Mouse (Mus musculus) spleen, postnatal 10 days (tissue): Measurements from ENCODE around the gene Mcm2.
A peak's percentile ranks its signal among the peaks of the same experiment; 100 is the strongest.

Experiments used
- DNase-seq, 2 experiments: peaks; one replicate each; pipeline ENCODE4 v3.0.0; 2021 to 2022; ENCODE audit warnings: low spot score in 2 of 2

The Mcm2 gene

DNA sequence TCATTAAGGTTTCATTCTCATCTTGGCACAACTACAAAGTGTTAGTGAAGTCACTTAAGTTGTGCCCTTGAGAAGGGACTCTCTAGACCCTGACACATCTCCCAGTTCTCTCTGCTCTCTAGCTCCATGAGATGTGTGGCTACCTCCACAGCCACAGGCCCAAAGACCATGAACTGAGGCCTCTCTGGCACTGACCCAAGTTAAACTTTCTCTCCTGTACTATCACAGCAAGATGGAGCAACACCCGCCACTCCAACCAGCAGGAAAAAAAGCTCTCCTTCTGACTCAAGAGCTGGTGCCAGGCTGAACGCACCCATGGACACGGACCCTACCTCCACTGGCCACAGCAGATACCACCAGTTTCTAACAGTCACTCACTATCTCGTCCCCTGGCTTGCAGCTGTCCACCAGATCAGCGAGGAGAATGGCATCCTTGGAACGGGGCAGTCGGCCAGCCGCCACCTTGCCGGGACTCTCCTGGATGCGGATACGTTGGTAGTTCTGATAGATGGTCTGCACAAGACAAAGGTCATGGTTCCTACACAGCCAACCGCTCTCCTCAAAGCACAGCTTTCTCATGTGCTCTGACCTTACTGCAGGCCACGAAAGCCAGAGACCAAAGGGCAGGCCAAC, 9.1 kb downstream of the Mcm2 start:
- no peak for DNase-seq

DNA sequence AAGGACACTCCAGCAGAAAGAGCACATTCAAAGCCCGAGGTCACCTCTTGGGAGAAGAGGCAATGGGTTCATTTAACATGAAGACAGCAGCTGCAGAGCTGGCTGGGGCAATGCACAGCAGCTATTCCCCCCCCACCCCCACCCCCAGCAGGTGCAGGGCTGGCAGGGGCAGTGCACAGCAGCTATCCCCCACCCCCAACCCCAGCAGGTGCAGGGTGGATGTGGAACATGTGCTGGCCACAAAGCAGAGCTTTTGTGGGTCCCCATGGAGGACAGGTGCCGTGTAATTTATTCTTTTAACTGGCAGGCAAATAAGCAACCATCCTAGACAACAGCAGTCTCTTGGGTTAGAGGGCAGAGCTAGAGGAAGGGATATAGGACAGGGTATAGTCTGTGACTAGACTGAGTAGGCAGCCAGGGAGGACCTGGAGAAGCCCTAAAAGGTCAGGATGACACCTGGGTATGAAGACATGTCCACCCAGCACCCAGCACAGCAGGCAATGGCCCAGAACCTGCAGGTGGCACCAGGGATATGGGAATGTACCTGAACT, 12.1 kb downstream of the Mcm2 start:
- DNase-seq, result no peak

GRCm38 (mm10) chr6:88885644-88886416, 12.8 kb downstream of the Mcm2 start:
- no peak for DNase-seq

DNA sequence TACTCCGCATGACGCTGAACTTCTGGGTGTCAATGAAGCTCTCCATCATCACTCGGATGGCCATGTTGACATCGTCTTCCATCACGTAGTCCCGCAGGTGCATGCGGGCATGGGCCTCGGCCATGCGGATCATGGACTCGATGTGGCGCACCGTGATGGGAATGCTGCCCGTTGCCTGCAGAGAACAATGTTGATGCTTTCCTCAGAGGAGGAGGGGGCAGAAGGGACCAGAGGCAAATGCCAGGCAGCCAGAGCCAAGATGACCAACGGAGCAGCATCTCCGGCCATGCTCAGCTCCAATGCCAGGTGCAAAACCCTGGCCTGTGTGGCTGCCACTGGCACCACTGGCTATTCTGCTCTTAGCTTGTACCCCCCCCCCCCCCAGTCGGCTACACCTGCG, 13.9 kb downstream of the Mcm2 start:
- DNase-seq, result no peak

- DNase-seq, result no peak
Measured at GRCm38 (mm10) chr6:88884195-88884594, 14.4 kb downstream of the Mcm2 start.

- DNase-seq, result no peak
Measured at GRCm38 (mm10) chr6:88881334-88881733, 17.2 kb downstream of the Mcm2 start.

GRCm38 (mm10) chr6:88879471-88879870, 19.1 kb downstream of the Mcm2 start:
- no peak for DNase-seq

- peak in 1 of 2 experiments; percentile 64 for DNase-seq
Measured at GRCm38 (mm10) chr6:88874868-88875508, 23.6 kb downstream of the Mcm2 start, which contains the start of gene Podxl2. TSS of gene Podxl2 (minus strand) at chr6:88875044.

DNA sequence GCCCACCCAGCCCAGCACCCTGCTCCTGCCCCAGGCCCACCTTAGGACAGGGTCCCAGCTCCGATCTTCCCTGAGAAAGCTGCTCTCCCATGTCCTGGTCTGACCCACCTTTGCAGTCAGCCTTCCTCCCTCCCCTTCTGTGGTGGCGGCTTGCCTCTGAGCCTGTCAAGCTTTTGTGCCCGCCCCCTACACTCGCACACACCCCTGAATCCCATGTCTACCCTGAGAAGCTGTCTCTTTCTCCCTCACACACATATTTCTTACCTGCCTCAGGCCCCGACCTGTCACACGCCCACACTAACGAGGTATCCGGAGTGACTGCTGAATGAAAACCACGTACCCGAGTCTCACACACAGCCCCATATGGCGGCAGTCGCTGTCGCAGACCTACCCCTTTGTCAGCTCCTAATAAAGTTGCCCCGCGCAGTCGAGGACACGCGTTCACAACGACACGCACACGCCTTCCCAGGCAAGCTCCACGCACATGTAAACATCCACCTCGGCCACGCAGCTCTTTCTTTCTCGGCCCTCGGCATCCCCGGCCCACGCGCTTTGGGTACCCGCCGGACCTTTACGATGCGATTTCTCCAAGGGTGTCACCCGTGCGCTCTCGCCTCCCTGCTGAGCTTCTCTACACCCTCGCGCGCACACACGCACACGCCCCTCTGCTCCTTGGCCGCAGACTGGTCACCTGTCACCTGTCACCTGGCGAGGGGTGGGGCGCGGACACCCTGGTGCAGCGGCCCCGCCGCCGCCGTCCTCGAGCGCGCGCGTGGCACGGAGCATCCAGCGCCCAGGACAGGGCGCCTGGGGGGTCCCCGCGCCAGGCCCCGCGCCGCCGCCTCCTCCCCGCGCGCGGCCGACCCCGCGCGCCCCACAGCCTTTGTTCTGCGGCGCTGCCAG, 24.4 kb downstream of the Mcm2 start:
- no peak for DNase-seq

DNA sequence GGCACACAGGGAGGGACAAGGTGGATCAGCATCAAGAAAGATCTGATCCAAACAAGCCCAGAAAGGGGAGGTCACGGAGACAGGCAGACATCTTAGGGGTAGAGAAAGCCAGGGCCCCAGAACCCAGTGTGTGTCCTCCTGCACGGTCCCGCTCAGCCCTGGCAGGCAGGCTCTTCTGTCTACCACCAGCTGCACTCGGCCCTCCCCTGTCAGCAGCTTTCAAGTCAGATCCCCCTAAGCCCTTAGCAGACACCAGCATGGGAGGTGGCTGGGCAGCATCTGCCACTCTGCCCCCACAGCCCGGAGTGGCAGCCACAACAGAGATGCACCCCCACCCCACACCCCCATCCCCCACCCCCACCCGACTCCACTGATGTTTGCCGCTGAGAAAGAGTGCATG, 25.8 kb downstream of the Mcm2 start:
- no peak for DNase-seq

GRCm38 (mm10) chr6:88871546-88871945, 27.0 kb downstream of the Mcm2 start:
- no peak for DNase-seq

DNA sequence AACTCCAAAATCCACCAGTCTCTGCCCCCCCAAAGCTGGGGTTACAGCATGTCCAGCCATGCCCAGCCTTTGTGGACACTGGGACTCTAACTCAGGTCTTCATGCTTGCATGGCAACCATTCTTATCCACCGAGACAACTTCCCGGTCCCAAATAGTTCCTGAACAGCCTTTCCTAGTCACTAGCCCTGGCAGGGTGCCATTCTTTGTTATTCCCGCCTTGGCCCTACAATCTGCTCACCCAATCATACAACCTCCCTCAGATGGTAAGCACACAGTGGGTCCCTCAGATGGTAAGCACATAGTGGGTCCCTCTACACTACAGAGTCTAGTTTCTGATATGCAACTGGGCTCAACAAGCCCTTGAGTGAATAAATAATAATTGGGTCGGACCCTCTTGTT, 28.0 kb downstream of the Mcm2 start:
- DNase-seq, result no peak

- no peak for DNase-seq
Measured at GRCm38 (mm10) chr6:88869459-88869858, 29.1 kb downstream of the Mcm2 start.

- DNase-seq, result no peak
Measured at GRCm38 (mm10) chr6:88865704-88866103, 32.9 kb downstream of the Mcm2 start.

DNA sequence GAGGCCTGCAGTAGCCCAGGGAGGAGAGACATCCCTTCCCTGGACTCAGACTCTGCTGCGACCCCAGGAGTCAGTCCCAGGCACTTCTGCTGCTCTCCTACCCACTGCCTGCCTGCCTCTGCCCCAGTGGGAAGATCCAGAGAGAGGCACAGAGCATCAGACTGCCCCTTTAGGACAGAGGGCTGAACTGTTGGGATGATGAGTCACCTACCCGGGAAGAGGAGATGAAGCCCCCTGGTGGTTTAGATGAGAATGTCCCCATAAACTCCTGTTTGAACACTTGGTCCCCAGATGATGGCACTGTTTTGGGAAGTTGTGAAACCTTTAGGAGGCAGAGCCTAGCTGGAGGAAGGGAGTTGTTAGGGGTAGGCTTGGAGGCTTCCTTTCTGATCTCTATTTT, 37.7 kb downstream of the Mcm2 start:
- DNase-seq, result peak in 1 of 2 experiments; percentile 44

GRCm38 (mm10) chr6:88858341-88858740, 40.2 kb downstream of the Mcm2 start:
- no peak for DNase-seq

GRCm38 (mm10) chr6:88857830-88858229, 40.8 kb downstream of the Mcm2 start:
- DNase-seq, result no peak

- no peak for DNase-seq
Measured at GRCm38 (mm10) chr6:88857249-88857648, 41.3 kb downstream of the Mcm2 start.

DNA sequence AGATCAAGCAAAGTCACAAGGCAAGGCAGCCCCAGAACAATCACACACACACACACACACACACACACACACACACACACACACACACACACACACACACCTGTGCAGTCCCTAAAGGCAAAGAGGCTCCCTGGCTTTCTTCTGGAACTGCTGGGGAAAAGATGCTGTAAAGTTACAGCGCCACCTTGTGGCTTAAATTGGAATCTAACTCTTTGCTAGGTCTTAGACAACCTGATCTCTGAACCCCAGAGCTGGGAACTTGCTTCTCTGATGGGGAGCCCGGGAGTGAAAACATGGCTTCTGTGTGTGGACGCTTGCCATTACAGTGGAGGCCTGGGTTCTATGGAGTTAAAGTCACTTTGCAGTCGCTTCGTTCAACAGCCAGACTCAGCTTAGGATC, 42.9 kb downstream of the Mcm2 start:
- DNase-seq, result peak; percentile 69 to 82

- DNase-seq, result no peak
Measured at GRCm38 (mm10) chr6:88854509-88854908, 44.1 kb downstream of the Mcm2 start.

DNA sequence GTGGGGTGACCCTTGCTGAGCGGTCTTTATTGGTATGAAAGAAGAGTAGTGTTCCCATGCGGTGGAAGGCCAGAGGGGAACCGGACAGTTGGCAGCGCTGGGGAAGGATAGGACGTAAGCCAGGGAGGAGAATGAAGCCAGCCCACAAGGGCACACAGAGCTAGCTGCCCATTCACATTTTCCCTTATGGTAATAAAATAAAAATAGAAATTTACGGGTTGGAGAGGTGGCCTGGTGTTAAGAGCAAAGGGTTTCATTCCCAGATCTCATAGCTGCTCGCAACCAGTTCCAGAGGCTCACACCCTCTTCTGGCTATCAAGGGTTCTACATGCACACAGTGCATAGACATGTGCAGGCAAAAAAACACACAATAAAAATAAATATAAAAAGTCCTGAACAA, 48.5 kb downstream of the Mcm2 start:
- no peak for DNase-seq

DNA sequence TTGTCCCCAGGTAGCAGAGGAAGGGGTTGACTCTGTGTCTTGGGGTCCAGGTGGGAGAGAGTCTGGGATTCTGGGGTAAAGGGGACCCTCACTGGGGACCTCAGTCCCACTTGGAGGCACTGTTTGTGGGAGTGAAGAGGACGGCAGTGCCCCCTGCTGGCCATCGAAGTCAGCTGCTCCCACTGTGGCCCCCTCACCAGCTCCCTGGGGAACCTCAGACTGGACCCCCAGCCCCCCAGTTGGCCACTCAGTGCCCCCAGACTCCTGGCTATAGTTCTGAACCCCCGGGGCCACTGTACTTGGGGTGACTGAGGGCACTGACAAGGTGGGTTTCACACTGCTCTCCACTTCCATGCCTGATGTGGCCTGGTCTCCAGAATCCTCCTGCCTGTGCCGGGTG, 49.3 kb downstream of the Mcm2 start:
- DNase-seq, result peak in 1 of 2 experiments; percentile 73
